Mouse (Mus musculus): ENCODE measurements around the gene Asxl1. TPM values are rescaled to one million over a fixed set of nuclear protein-coding genes. Genes with fewer than 3 reads are reported as not detected.

Gene Asxl1
- polyA plus RNA-seq, 1 experiment from 2014 or later = 17.1 TPM

GRCm38 (mm10) chr2:153338361-153339350, 7.0 kb upstream of the Asxl1 start:
- Histone ChIP-seq H3K27ac (replicated peaks; ENCODE audit: low read depth, low read length) (no peak overlapping the region), H3K9ac (replicated peaks; ENCODE audit: low read length) (no peak overlapping the region), H3K36me3 (ENCODE audit: control insufficient read depth, insufficient read depth, low read length) (0 out of 2 replicates have a peak, but pooled peaks cover 4% of the 10 kb centered on the region), H3K27me3 (ENCODE audit: control insufficient read depth, insufficient read depth, low read length) (no peaks in the 10 kb centered on the region), H3K4me1 (ENCODE audit: control insufficient read depth, insufficient read depth, low read length) (no peaks in the 10 kb centered on the region), H3K4me3 (replicated peaks; ENCODE audit: low read depth, low read length) (no peak overlapping the region), H3K4me2 (ENCODE audit: low read length) (no peak overlapping the region), H3K9me3 (ENCODE audit: control insufficient read depth, low read length) (no peaks in the 10 kb centered on the region)
- 92% methylated on average over 9 of the region's 9 CpGs for WGBS
- DNase-seq (no peak), ATAC-seq (ENCODE audit: low FRiP score, low TSS enrichment) (no peak)

GRCm38 (mm10) chr2:153342166-153342565, 3.5 kb upstream of the Asxl1 start:
- 91% methylated on average over 6 of the region's 6 CpGs for WGBS
- DNase-seq = no peak

GRCm38 (mm10) chr2:153342602-153343001, 3.0 kb upstream of the Asxl1 start:
- Histone ChIP-seq H3K9ac (replicated peaks; ENCODE audit: low read length) (no peak overlapping the region), H3K4me2 (ENCODE audit: low read length) (no peak overlapping the region), H3K36me3 (ENCODE audit: control insufficient read depth, insufficient read depth, low read length) (no peaks in the 10 kb centered on the region), H3K27me3 (ENCODE audit: control insufficient read depth, insufficient read depth, low read length) (no peaks in the 10 kb centered on the region), H3K9me3 (ENCODE audit: control insufficient read depth, low read length) (no peaks in the 10 kb centered on the region), H3K4me3 (replicated peaks; ENCODE audit: low read depth, low read length) (no peak overlapping the region), H3K4me1 (ENCODE audit: control insufficient read depth, insufficient read depth, low read length) (peaks cover 9% of the 10 kb centered on the region), H3K27ac (replicated peaks; ENCODE audit: low read depth, low read length) (no peak overlapping the region)
- ATAC-seq (ENCODE audit: low FRiP score, low TSS enrichment) = no peak
- no peak for DNase-seq
- WGBS = 84% methylated on average over 3 of the region's 3 CpGs

More at GRCm38 (mm10) chr2:153342166-153342565, 3.5 kb upstream of the Asxl1 start:
- no peak overlapping the region for H3K9ac ChIP-seq (replicated peaks; ENCODE audit: low read length)
- no peak overlapping the region for H3K4me2 ChIP-seq (ENCODE audit: low read length)
- H3K4me1 ChIP-seq (ENCODE audit: control insufficient read depth, insufficient read depth, low read length) = peaks cover 5% of the 10 kb centered on the region
- H3K27ac ChIP-seq (replicated peaks; ENCODE audit: low read depth, low read length) = no peak overlapping the region
- H3K27me3 ChIP-seq (ENCODE audit: control insufficient read depth, insufficient read depth, low read length) = no peaks in the 10 kb centered on the region
- no peaks in the 10 kb centered on the region for H3K9me3 ChIP-seq (ENCODE audit: control insufficient read depth, low read length)
- no peak overlapping the region for H3K4me3 ChIP-seq (replicated peaks; ENCODE audit: low read depth, low read length)
- no peak for ATAC-seq (ENCODE audit: low FRiP score, low TSS enrichment)
- no peaks in the 10 kb centered on the region for H3K36me3 ChIP-seq (ENCODE audit: control insufficient read depth, insufficient read depth, low read length)

- no peak overlapping the region for H3K4me3 ChIP-seq (replicated peaks; ENCODE audit: low read depth, low read length)
- no peaks in the 10 kb centered on the region for H3K27me3 ChIP-seq (ENCODE audit: control insufficient read depth, insufficient read depth, low read length)
- no peak overlapping the region for H3K27ac ChIP-seq (replicated peaks; ENCODE audit: low read depth, low read length)
- peaks cover 15% of the 10 kb centered on the region for H3K4me1 ChIP-seq (ENCODE audit: control insufficient read depth, insufficient read depth, low read length)
- H3K36me3 ChIP-seq (ENCODE audit: control insufficient read depth, insufficient read depth, low read length) = no peaks in the 10 kb centered on the region
- ATAC-seq (ENCODE audit: low FRiP score, low TSS enrichment) = no peak
- no peak overlapping the region for H3K9ac ChIP-seq (replicated peaks; ENCODE audit: low read length)
- H3K4me2 ChIP-seq (ENCODE audit: low read length) = no peak overlapping the region
- no peak for DNase-seq
- H3K9me3 ChIP-seq (ENCODE audit: control insufficient read depth, low read length) = no peaks in the 10 kb centered on the region
These were observed 2.4 kb upstream of the Asxl1 start for GRCm38 (mm10) chr2:153343191-153343590.

- no peak; the same call in 1 of the 2 replicates for ATAC-seq (ENCODE audit: low FRiP score, low TSS enrichment)
- 6% methylated on average over 11 of the region's 11 CpGs for whole genome bisulfite sequencing
- H3K27me3 ChIP-seq (ENCODE audit: control insufficient read depth, insufficient read depth, low read length) = no peaks in the 10 kb centered on the region
- peaks cover 29% of the 10 kb centered on the region for H3K4me1 ChIP-seq (ENCODE audit: control insufficient read depth, insufficient read depth, low read length)
- no peak for DNase-seq
- no peaks in the 10 kb centered on the region for H3K36me3 ChIP-seq (ENCODE audit: control insufficient read depth, insufficient read depth, low read length)
- peak overlapping the region; percentile 79 for H3K9ac ChIP-seq (replicated peaks; ENCODE audit: low read length)
- H3K9me3 ChIP-seq (ENCODE audit: control insufficient read depth, low read length) = no peaks in the 10 kb centered on the region
- peak overlapping the region; percentile 84 for H3K4me3 ChIP-seq (replicated peaks; ENCODE audit: low read depth, low read length)
- H3K4me2 ChIP-seq (ENCODE audit: low read length) = peak overlapping the region; percentile 67
- peak overlapping the region; percentile 84 for H3K27ac ChIP-seq (replicated peaks; ENCODE audit: low read depth, low read length)
These were observed 567 bp upstream of the Asxl1 start for GRCm38 (mm10) chr2:153345071-153345453.

GRCm38 (mm10) chr2:153346221-153347182, 873 bp downstream of the Asxl1 start:
- H3K27me3 ChIP-seq (ENCODE audit: control insufficient read depth, insufficient read depth, low read length) = no peaks in the 10 kb centered on the region
- ATAC-seq (ENCODE audit: low FRiP score, low TSS enrichment) (peak; percentile 51), DNase-seq (peak; percentile 86)
- 1% methylated on average over 61 of the region's 76 CpGs for WGBS
- H3K9me3 ChIP-seq (ENCODE audit: control insufficient read depth, low read length) = no peaks in the 10 kb centered on the region
- H3K9ac ChIP-seq (replicated peaks; ENCODE audit: low read length) = peak overlapping the region; percentile 95
- peaks cover 29% of the 10 kb centered on the region for H3K4me1 ChIP-seq (ENCODE audit: control insufficient read depth, insufficient read depth, low read length)
- no peaks in the 10 kb centered on the region for H3K36me3 ChIP-seq (ENCODE audit: control insufficient read depth, insufficient read depth, low read length)
- peak overlapping the region; percentile 84 for H3K4me3 ChIP-seq (replicated peaks; ENCODE audit: low read depth, low read length)
- H3K27ac ChIP-seq (replicated peaks; ENCODE audit: low read depth, low read length) = peak overlapping the region; percentile 96
- H3K4me2 ChIP-seq (ENCODE audit: low read length) = peak overlapping the region; percentile 82

- 0 out of 2 replicates have a peak, but pooled peaks cover 3% of the 10 kb centered on the region for H3K36me3 ChIP-seq (ENCODE audit: control insufficient read depth, insufficient read depth, low read length)
- H3K27me3 ChIP-seq (ENCODE audit: control insufficient read depth, insufficient read depth, low read length) = no peaks in the 10 kb centered on the region
- peak overlapping the region; percentile 95 for H3K9ac ChIP-seq (replicated peaks; ENCODE audit: low read length)
- peak overlapping the region; percentile 82 for H3K4me2 ChIP-seq (ENCODE audit: low read length)
- ATAC-seq (ENCODE audit: low FRiP score, low TSS enrichment) (no peak), DNase-seq (no peak)
- peak overlapping the region; percentile 84 for H3K4me3 ChIP-seq (replicated peaks; ENCODE audit: low read depth, low read length)
- H3K27ac ChIP-seq (replicated peaks; ENCODE audit: low read depth, low read length) = peak overlapping the region; percentile 96; the same call in 1 of the 2 replicates
- 12% methylated on average over 9 of the region's 9 CpGs for WGBS
- H3K9me3 ChIP-seq (ENCODE audit: control insufficient read depth, low read length) = no peaks in the 10 kb centered on the region
- peaks cover 29% of the 10 kb centered on the region for H3K4me1 ChIP-seq (ENCODE audit: control insufficient read depth, insufficient read depth, low read length)
These were observed 1.7 kb downstream of the Asxl1 start for GRCm38 (mm10) chr2:153347183-153347781.
